Mouse (Mus musculus) megakaryocyte-erythroid progenitor cell, adult 5-6 weeks (primary cell): ENCODE data around the gene Foxn3. TPM values are rescaled to one million over a fixed set of nuclear protein-coding genes. Genes with fewer than 3 reads are reported as not detected.
A peak's percentile ranks its signal among the peaks of the same experiment; 100 is the strongest.

Experiments
- ATAC-seq: replicated peaks from 2 replicates; pipeline ENCODE4 v1.8.0; 2016; ENCODE audit warnings: mild to moderate bottlenecking, inconsistent platforms; ENCODE audit not compliant: severe bottlenecking, poor library complexity, low FRiP score, low TSS enrichment
- total RNA-seq, 2 experiments: library from RNA; stranded (forward) in 1 of 2; stranded (reverse) in 1 of 2; fragments of 200-1000, 215-1000 nt in 1 of 2; fragments of >200 nt in 1 of 2; fragmentation: Nextera tagmentation in 1 of 2; gene quantifications; 2 replicates each; pipeline ENCODE4 v1.2.3; 2014 to 2017

Gene Foxn3
- total RNA-seq, 2 experiments from 2014 or later, result 36.9 to 118 TPM

DNA sequence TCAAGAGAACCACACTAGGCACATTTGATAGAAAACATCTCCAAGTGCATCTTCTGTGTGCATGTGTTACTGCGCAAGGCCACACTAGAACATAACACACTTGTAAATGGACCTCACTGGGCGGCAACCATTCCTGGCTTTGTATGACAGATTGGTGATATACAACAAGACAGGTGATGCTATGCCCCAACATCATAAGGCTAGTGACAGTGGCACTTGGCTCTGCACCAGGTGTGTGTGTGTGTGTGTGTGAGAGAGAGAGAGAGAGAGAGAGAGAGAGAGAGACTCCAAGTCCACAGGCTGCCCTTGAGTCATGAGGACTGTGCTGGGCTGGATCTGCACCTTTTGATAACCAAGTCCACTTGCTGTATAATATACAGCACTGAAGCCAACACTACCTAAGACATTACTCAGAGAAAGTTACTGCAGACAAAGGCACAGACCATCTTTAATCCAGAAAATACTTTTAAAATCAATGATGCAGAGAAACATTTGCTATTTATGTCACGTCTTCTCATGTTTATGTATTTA, 242.4 kb downstream of the Foxn3 start:
- ATAC-seq, result peak; percentile 49

DNA sequence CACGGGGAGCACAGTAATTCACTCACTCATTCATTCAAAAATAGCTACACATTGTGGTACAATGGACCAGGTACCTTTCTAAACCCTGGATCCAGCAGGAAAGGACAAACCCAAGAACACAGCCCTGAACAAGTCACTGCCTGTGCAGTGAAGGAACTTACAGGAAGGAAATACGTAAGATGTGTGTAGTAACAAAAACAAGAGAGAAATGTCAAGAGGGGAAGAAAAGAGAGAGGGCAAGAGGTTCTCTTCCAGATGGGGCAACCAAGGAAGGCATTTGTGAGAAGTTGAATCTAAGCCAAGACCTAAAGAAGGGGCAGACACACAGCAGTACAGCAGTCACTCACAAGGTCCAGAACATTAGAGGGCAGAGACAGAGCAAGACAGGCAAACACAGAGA, 243.5 kb downstream of the Foxn3 start:
- ATAC-seq, result no peak

DNA sequence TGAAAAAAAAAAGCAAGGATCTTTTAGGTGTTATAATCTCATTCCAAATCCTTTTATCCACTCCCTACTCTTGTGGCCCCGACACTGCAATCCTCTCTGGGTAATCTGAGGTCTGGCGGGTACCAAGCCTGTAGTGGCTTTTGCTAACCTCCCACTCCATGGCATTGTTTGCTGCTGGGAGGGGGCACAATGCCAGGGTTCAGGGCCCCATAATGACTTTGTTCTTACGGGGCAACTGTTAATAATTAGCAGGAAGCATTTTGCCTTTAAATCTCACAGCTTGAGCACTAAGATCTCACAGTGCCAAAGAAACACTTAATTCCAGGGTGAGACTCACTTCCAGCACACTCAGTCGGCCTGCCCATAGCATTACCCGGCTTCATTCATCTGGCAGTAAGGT, 244.2 kb downstream of the Foxn3 start:
- no peak for ATAC-seq

DNA sequence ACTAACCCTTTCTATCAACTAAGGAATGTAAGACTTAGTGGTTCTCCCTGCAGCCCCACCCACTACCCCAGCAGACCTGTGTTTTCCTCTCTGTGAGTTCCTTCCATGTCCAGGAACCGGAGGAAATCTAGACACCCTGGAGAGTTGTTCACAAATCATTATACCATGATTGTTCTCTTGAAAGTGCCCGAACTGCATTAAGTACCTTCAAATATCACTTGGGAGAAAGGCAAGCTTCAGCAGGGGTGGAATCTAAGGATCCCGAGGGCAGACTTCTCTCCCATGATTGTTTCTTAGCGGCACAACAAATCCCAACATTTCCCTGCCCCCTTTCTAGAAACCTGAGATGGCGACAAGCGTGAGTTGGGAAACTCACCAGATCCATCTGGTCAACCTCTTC, 247.5 kb downstream of the Foxn3 start:
- no peak for ATAC-seq

DNA sequence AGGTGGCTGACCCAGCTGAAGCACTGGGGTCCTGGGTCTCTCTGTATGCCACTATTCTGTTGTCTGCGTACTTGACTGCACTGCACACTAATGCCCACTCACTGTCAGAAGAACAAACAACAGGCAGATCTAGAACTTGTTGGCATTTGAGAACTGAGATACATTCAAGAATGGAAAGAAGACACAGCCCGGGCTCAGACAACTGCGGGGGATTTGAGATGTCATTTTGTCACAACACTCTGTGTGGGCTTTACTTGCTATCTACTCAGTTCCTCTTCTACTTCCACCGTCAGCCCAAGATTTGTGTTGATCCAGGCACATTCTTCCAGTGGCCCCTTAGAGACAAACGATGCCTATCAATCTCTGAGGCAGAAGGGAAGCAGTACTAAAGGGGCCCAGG, 248.6 kb downstream of the Foxn3 start:
- ATAC-seq, result no peak

DNA sequence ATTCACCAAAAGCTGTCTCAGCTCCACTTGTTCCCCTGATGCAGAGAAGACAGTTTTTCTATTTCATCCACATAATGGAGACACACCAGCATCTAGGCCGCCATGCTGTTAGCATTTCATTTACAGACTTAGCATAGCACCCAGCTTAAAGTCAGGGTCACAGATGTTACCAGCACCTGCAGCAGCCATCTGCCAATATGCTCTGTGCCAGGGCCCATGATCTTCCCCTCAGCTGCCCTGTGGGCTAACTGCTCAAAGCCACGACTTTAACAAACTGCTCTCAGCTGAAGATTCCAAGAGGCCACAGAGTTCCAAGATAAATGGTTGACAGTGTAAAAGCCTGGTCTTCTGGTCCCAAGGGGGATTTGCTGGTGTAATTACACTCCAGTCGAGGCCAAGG, 252.1 kb downstream of the Foxn3 start:
- ATAC-seq, result no peak

DNA sequence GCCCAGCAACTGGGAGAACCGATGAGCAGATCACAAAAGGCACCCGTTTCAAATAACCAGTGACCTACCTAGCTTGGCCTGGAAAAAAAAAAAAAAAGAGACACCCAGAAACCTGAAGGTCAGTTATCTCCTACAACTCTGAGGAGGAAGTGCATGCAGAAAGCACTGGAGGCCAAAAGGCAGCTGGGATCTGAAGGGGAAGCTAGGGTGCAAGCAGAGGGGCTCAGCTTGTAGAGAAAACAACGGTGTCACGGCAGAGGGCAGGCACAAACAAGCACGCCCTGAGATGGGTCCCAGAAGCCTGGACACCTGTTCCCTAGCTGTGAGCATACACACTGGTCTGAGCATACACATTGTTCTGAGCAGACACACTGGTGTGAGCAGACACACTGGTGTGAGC, 253.4 kb downstream of the Foxn3 start:
- ATAC-seq, result no peak

DNA sequence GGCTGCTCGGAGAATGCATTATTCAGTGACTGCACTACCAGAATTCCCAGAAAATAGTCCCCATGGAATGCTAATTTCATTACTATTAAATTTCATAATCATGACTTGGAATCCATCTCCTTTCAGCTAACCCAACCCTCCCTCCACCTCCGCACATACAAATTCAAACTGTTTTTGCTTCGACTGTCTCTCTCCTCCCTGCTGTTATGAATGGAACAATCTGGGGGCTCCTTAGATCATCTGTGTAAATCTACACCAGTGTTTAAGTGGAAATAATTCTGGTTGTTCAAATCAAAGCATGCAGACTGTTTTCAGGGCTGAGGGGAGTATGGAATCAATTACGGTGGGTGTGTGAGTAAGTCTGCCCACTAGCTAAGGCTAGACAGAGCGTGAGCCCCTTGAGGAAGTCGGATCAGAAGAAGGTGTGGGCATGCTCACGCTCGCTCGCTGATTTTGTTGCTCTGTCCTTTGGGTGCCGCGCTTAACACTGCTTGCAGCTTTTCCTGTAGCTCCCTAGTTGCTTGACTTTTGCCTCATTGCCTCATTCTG, 254.8 kb downstream of the Foxn3 start:
- no peak for ATAC-seq

DNA sequence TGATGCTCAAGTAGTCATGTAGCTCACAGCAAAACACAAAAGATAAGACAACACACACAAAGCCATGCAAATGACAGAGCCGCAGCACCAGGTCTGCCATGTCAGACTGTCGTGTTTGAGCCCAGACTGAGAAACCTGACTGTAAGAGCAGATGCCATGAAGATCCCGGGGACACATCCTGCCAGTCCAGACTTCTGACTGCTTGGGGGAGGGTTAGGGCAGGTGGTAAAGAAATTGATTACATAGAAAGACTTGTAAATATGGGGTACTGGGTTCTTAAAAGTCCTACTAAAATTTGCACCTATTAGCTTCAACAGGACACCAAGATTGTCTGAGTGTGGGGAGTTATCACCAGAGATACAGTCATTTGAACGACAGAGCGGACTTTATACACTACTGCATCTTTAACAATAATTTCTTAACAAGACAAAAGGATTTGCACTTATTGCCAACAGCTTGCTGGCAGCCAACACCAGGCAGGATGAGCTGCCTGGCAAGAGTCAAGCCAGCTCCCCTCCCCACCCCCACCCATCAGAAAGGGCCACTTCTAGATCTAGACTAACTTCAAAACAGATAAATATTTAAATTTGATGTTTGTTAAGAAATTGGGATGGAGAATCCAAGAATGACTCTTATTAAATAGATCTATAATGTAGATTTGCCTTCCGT, 256.7 kb downstream of the Foxn3 start:
- ATAC-seq, result no peak

DNA sequence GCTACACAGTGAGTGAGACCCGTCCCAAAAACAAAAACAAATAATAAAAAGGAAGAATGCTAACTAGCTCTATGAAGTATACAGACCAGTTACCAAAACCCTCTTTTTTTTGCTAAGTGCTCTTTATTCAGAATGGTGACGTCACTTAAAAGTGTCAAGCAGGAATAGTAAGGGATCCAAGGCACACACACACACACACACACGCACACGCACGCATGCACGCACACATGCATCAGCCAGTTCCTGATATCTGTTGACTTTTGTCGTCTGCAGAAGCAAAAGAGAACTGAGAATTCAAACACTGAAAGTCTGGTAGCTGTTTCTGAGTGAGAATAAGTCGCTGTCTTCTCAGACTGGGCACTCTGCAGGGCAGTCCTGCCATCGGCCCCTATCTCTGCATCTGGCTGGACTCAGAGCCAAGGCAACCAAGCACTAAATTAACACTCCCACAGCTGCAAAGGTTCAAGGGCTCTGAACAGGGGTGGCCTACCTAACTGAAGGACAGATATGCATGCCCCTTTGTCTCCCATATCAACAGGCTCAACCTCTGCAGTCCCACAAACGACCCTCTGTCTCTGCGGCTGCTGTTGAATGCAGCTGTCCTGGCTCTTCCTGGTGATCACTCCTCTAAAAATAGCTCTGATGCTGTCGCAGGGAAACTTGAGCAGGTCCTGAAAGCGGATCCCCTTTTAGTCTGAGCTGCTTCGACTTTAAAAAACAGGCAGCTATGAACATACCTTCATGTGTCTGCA, 257.4 kb downstream of the Foxn3 start:
- ATAC-seq, result no peak

DNA sequence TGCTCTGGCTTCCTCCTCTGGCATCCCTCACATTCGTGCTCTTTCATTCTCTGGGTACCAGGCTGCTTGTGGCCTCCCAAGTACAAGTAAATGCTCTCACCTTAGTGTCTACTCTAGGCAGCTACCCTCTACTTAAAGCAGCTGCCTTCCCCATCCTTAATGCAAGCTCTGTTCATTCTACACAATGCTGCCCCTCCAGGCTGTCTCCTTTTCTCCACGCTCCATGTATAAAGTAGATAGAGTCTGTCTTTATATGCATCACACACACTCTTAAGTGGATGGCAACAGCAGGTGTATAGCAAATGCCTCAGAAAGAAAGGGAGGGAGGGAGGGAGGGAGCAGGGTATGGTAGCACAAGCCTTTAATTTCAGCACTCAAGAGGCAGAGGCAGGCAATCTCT, 258.1 kb downstream of the Foxn3 start:
- no peak for ATAC-seq

DNA sequence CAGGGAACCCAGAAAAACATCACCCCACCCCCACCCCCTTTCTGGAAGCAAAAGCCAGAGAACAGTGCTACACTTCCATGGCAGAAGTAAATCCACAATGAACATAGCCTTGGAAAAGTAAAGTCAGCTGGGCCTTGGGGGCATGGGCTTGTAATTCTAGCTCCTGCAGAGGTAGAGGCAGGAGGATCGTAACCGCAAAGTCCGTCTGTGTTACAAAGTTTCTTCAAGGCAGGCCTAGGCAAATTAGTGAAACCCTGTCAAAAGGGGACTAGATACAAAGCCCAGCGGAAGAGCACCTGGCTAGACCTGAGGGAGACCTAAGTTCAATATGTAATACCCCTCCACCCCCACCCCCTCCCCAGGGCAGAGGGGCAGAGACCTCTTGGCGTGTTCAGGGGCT, 259.3 kb downstream of the Foxn3 start:
- ATAC-seq, result no peak

DNA sequence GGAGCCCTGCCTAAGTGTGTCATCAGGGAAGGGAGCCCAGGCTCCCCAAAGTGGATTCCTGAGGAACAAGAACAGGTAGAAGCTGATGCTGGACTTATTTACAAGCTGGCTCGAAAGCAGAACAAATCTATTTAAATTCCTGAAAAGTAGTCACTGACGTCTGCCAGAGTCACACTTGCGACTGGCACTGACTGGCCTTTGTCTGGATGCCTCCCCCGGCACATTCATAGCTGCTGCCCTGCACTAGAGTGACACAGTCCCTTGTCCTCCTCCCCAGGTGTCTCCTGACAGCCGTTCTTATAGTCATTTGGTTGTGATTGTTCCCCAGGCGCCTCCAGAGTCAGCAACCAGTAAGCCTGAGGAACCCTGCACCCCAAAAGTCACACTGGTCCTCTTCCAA, 259.8 kb downstream of the Foxn3 start:
- ATAC-seq, result no peak

DNA sequence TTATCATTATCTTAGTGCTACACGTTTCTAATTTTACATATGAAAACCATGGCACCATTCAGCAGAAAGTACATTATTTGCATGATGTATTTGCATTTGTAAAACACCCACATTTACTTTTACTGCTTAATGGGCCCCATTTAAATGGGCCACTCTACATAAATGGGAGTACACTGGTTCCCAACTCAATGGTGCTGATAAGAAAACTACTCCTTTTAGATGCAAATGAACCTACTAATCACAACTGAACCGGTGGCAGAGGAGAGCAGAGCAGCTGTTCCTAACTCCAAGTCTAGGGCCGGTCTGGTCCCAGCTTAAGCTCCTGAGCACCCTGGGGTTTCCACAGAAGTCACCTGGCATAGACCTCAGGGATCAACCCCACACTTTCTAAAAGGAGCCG, 263.5 kb downstream of the Foxn3 start:
- ATAC-seq, result 0 out of 2 replicates have a peak, but pooled peaks have one; percentile 38

DNA sequence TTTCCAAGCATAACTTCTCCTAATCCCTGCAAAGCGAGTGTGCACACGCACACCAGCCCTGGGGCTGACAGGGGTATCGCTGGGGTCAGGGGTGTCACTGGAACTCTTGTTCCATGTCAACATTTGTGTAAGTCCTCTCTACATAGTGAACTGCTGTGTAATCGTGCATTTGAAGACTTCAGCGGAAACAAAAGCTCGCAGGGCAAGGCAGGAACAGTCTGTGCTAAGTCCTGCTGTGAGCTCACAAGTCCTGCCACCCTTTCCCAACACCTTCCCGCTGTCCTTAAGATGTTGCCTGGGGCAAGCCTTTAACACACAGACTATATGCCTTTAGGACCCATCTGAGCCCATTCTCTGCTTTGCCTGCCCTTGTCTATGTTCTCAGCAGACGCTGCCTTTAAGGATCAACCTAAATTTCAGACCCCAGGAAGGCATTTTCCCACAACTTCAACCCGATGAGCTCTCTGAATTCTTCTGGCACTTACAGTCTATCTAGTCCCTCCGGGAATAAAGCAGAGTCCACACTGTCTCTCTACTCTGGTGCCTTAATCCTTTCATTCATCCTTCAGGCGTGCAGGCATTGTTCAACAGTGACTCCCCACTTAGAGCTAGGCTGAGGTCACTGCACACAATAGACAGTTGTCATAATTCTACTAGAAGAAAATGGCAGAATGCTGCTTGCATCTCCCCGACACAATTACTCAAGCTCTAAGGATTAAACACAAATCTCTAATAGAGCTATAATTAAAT, 264.4 kb downstream of the Foxn3 start:
- no peak for ATAC-seq

DNA sequence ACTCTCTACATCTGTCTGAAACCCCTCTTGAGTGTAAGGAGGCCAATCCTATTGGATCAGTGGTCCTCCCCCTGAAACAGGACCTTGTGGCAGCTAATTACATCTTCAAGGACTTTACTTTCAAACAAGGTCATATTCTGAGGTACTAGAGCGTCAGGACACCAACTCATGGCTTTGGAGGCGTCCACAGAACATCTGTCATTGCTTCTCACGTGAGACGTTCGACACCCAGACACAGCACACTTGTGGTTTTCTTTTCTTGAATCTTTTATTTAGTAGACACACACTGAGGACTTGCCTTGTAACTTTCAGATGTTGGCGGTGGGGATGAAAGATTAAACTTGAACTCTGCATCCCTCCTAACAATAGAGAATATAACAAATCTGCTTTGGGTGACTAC, 265.1 kb downstream of the Foxn3 start:
- no peak for ATAC-seq

DNA sequence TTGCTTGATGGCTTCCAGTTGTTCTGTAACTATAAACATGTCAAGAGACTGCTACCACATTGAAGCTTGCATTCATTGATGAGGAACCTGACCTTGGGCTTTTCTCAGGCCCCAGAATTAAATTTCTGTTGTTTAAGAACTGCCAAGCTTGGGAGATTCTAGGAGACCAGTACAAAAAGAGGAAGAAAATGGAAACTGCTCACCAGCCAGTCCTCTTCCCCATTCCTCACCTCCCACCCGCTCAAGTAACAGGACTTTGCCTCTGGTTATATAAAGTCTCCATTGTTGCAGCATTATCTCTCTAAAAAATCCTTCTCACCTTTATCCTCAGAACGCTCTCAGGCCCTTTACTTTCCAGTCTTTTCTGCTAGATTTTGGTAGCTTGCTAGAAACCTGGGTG, 265.6 kb downstream of the Foxn3 start:
- no peak for ATAC-seq

DNA sequence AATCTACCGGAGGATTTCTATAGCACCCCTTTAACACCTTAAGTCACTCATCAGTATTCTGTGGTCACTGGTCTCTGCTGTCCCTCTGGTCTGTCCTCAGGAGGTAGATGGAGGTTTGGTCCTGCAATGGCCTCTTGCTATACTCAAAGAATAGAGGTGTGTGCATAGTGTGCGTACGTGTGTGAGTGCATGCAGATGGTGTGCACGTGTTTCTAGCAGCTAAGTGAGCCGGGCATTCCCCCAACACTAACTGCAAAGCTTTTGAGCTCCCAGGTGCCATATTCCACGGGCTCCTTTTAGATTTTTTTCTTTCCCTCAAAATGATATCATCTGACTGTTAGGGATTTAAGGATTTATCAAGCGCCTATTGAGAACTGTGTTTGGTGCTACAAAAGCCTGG, 269.9 kb downstream of the Foxn3 start:
- 0 out of 2 replicates have a peak, but pooled peaks have one; percentile 27 for ATAC-seq

DNA sequence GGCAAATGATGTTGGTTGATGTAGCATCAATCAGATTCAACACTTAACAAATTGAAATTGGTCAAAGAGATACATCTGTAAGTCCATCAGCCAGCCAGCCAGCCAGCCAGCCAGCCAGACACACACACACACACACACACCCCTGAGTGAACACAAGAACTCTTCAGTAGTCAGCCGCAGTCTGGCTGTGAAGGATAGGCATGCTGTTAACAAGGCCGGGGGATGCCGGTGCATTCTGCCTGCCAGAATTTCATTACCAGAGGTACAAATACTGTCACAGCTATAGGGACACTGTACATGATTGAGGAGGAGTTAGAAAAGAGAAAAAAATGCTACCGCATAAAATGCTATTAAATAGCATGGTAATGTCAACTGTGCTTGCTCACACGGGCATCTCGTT, 271.2 kb downstream of the Foxn3 start:
- no peak for ATAC-seq

DNA sequence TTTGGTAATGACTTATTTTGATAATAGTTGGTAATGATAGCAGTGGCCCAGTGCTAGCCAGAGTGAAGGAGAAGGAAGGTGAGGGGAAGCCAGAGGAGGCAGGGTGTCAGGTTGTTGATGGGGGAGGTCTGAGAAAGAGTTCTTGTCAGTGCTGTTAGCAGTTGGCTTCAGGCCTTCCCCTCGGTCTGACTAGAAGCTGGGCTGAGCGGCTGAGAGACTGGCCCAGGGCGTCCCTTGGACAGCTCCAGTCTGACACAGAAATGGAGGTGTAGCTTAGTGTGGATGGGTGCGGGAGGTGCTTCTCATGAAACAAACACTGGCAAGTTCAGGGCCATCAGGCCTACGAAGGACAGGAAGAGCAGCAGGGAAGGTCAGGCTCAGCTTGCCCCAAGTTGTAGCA, 276.3 kb downstream of the Foxn3 start:
- no peak for ATAC-seq
